Mouse (Mus musculus) liver, adult 2 months (tissue): Measurements from ENCODE around the gene Lrch3. TPM values are rescaled to one million over a fixed set of nuclear protein-coding genes. Genes with fewer than 3 reads are reported as not detected.

Experiments used
- DNase-seq: peaks from one replicate; pipeline ENCODE4 v3.0.0-alpha.2; 2011; ENCODE audit warnings: low read depth, low spot score; ENCODE audit errors: extremely low read depth
- H3K27ac ChIP-seq: fragments of 200-500 bp; replicated peaks from 2 replicates; pipeline ENCODE4 v1.5.1; 2012; ENCODE audit warnings: low read depth, mild to moderate bottlenecking, control low read depth, inconsistent platforms, low read length; ENCODE audit not compliant: insufficient read depth
- H3K27me3 ChIP-seq: fragments of 200-500 bp; 2 replicates; pipeline ENCODE4 v1.6.1; 2012; ENCODE audit warnings: mild to moderate bottlenecking, moderate library complexity, low read length, inconsistent platforms; ENCODE audit not compliant: control insufficient read depth, insufficient read depth
- H3K36me3 ChIP-seq: fragments of 200-500 bp; 2 replicates; pipeline ENCODE4 v1.6.1; 2012; ENCODE audit warnings: low read length, inconsistent platforms; ENCODE audit not compliant: control insufficient read depth, insufficient read depth
- H3K4me1 ChIP-seq: fragments of 200-500 bp; 2 replicates; pipeline ENCODE4 v1.6.1; 2011; ENCODE audit warnings: low read length; ENCODE audit not compliant: control insufficient read depth, insufficient read depth
- H3K4me3 ChIP-seq: fragments of 200-500 bp; 2 replicates; pipeline ENCODE4 v1.5.1; 2011; ENCODE audit warnings: low read depth, mild to moderate bottlenecking, control low read depth, low read length, moderate library complexity; ENCODE audit not compliant: insufficient read depth
- H3K79me2 ChIP-seq: fragments of 200-500 bp; 2 replicates; pipeline ENCODE4 v1.6.1; 2012; ENCODE audit warnings: inconsistent platforms, mild to moderate bottlenecking, low read length, moderate library complexity; ENCODE audit not compliant: control insufficient read depth, insufficient read depth
- H3K9ac ChIP-seq: fragments of 200-500 bp; 2 replicates; pipeline ENCODE4 v1.6.1; 2012; ENCODE audit warnings: low read depth, mild to moderate bottlenecking, control low read depth, inconsistent platforms, low read length
- CTCF ChIP-seq: fragments of 200-500 bp; IDR thresholded peaks from 2 replicates; pipeline ENCODE4 v1.5.1; 2011; ENCODE audit warnings: low read depth, low read length, control low read depth
- POLR2A ChIP-seq: fragments of 200-500 bp; IDR thresholded peaks from 2 replicates; pipeline ENCODE4 v1.6.1; 2011; ENCODE audit warnings: low read length, control low read depth; ENCODE audit not compliant: insufficient read depth; ENCODE audit errors: extremely low read depth
- WGBS: fragments of 180-500 bp; shearing (Covaris S2); methylation state at CpG from one replicate; pipeline ENCODE4 v1.1.7; 2018; 5-methylcytosine and 5-hydroxymethylcytosine counted together
- polyA plus RNA-seq: library from polyadenylated mRNA; depleted of rRNA; stranded (reverse); fragments of >200 nt; gene quantifications from 2 replicates; pipeline ENCODE4 v1.2.3, GENCODE M21; 2012
- total RNA-seq: library from RNA; depleted of rRNA; stranded (reverse); fragments of >200 nt; gene quantifications from 2 replicates; pipeline ENCODE4 v1.2.3, GENCODE M21; 2014

Gene Lrch3
- total and polyA plus RNA-seq, 2 experiments, result 5.3 to 9.8 TPM

DNA sequence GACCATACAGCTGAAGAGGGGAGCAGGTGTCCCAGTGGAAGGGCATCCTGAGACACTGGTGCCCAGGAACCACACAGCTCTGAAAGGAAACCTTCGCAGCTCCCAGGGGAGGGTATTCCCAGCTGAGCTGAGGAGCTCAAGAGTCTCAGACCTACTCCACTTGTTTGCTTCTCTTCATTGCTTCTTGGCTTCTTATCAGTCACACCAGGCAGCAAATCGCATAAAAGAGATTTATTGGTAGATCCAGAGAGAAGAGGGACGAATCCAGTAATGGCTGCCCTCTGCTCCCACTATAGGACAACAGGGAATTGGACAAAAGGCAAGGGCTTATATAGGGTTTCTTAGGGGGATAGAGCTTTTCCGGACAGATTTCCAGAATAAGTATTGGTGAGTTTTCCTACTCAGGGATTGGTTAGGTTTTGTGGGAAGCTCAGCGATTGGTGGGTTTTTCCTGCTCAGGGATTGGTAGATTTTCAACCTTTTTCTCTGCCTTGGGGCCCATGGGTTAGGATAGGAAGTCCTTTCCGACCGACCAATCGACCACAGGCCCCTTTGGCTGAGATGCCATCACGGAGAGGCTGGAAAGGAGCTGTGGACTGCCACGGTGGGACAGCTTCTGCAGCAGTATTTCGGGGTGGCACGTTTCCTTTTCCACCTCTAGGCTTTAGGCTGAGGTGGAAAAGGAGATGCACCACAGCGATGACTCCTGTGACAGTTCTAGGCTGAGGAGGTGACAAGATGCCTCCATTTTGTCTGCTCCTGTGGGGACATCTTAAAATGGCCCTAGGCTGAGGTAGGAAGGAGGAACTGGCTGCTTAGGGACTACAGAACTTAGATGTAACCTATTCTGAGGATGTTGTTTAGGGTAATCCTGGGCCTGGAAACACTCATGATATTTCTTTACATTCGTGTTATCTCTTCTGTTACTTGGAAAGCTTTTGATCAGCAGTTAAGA lies 34.7 kb upstream of the Lrch3 start:
- Histone ChIP-seq H3K27me3 (no peaks in the 10 kb centered on the region), H3K4me1 (peaks cover 10% of the 10 kb centered on the region), H3K36me3 (peaks cover 2% of the 10 kb centered on the region), H3K79me2 (peaks cover 39% of the 10 kb centered on the region), H3K4me3 (no peak overlapping the region), H3K9ac (no peak overlapping the region), H3K27ac (no peak overlapping the region)
- WGBS, result 82% methylated on average over 14 of the region's 14 CpGs
- no peak for DNase-seq
- TF ChIP-seq CTCF (no peak), POLR2A (no peak)

DNA sequence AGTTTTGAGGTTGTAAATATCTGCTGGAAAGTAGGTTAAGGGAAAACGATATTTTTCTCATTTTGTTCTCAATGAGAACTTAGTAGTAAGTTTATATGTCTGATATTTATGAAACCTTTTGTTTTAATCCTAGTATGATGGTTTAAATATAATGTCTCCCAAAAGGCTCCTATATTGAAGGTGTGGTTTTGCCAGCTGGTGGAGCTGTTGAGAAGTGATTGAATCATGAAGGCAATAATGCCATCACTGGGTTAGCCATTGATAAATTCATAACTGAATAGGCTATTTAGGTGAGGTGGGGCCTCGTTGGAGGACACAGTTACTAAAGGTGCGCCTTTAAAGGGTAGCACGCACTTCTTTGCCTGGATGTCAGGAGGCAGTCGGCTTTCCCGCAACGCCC lies 32.4 kb upstream of the Lrch3 start:
- DNase-seq, result no peak
- no peak for TF ChIP-seq CTCF
- Histone ChIP-seq H3K27ac (no peak overlapping the region), H3K9ac (no peak overlapping the region), H3K4me3 (no peak overlapping the region), H3K4me1 (peaks cover 5% of the 10 kb centered on the region; the same call in 1 of the 2 replicates), H3K36me3 (peaks cover 8% of the 10 kb centered on the region), H3K79me2 (peaks cover 36% of the 10 kb centered on the region), H3K27me3 (no peaks in the 10 kb centered on the region)
- WGBS, result 90% methylated on average over 7 of the region's 7 CpGs

DNA sequence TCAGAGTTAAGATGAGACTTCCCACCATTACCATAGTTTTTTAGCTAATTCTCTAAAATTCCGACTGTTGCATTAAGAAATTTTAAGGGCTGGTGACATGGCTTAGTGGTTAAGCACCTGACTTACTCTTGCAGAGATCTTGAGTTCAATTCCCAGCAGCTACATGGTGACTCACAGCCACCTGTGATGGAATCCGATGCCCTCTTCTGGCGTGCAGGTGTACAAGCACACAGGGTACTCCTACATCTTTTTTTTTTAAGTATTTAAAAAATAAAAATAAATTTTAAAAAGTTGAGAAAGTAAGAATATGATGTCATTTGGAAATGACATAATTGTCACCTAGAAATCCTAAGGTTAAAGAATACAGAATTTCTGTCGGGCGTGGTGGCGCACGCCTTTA lies 25.9 kb upstream of the Lrch3 start:
- Histone ChIP-seq H3K4me1 (peaks cover 1% of the 10 kb centered on the region; the same call in 1 of the 2 replicates), H3K36me3 (peaks cover 28% of the 10 kb centered on the region), H3K4me3 (no peak overlapping the region), H3K79me2 (peaks cover 4% of the 10 kb centered on the region; the same call in 1 of the 2 replicates), H3K9ac (no peak overlapping the region), H3K27ac (no peak overlapping the region), H3K27me3 (no peaks in the 10 kb centered on the region)
- 91% methylated on average over 7 of the region's 7 CpGs for WGBS
- peak; percentile 29 for DNase-seq
- no peak for TF ChIP-seq POLR2A
- TF ChIP-seq CTCF, result peak; percentile 44; the same call in 1 of the 2 replicates

DNA sequence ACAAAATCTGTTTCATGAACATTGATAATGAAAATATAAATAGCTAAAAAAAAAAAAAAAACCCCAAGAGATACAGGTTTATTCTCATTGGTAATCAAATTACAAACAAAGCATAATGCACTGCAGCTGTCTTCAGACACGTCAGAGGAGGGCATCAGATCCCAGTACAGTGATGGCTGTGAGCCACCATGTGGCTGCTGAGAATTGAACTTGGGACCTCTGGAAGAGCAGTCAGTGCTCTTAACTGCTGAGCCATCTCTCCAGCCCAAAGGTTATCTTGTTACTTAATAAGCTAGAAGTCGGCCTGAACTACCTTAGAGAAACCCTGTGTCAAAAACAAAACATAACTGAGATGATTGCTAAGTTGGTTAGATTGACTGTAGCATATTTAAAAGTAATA lies 24.0 kb upstream of the Lrch3 start:
- TF ChIP-seq POLR2A, result no peak
- no peak for TF ChIP-seq CTCF
- peaks cover 33% of the 10 kb centered on the region for H3K36me3 ChIP-seq
- 15% methylated on average over 2 of the region's 2 CpGs for WGBS
- no peak overlapping the region for H3K9ac ChIP-seq
- no peak overlapping the region for H3K4me3 ChIP-seq
- H3K4me1 ChIP-seq, result peaks cover 1% of the 10 kb centered on the region; the same call in 1 of the 2 replicates
- H3K27me3 ChIP-seq, result no peaks in the 10 kb centered on the region
- H3K79me2 ChIP-seq, result no peaks in the 10 kb centered on the region; the same call in 1 of the 2 replicates
- DNase-seq, result peak; percentile 57
- no peak overlapping the region for H3K27ac ChIP-seq

DNA sequence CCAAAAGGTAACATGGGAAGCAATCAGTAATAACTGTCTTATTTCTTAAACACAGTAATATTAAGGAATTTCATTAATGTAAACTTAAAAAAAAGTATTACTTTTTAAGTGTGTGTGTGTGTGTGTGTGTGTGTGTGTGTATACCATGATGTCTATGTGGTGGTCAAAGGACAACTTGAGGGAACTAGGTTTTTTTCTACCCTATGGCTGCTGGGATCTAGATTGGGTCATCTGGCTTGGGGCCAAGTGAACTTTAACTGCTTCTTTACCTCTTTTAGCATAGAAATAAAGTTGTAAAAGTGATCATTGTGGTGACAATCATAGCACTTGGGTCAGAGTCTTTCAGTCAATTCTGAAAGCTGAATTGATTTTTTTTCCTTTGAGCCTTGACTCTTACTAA lies 17.8 kb upstream of the Lrch3 start:
- H3K4me1 ChIP-seq, result no peaks in the 10 kb centered on the region
- TF ChIP-seq POLR2A, result no peak
- TF ChIP-seq CTCF, result no peak
- H3K36me3 ChIP-seq, result peaks cover 46% of the 10 kb centered on the region
- H3K9ac ChIP-seq, result no peak overlapping the region
- no peak overlapping the region for H3K4me3 ChIP-seq
- H3K27me3 ChIP-seq, result no peaks in the 10 kb centered on the region
- H3K27ac ChIP-seq, result no peak overlapping the region
- peak; percentile 20 for DNase-seq
- H3K79me2 ChIP-seq, result peaks cover 4% of the 10 kb centered on the region
